Mouse (Mus musculus) limb, embryonic 10.5 days (tissue): ENCODE results near the gene Ppp1r37. TPM values are rescaled to one million over a fixed set of nuclear protein-coding genes. Genes with fewer than 3 reads are reported as not detected.
"Not testable (repeated sequence)": the region's sequence is repeated elsewhere in the genome, so short reads cannot be mapped to it uniquely, and the experiment has no call there.

Experiments
- DNase-seq: peaks from one replicate; pipeline ENCODE4 v3.0.0-alpha.2; 2017; ENCODE audit warnings: low spot score
- H3K27ac ChIP-seq: fragments of 300-500 bp; sonication (generic); 2 replicates; pipeline ENCODE4 v1.5.1; 2016; ENCODE audit warnings: mild to moderate bottlenecking
- H3K27me3 ChIP-seq: fragments of 300-500 bp; sonication (generic); 2 replicates; pipeline ENCODE4 v1.6.1; 2016; ENCODE audit warnings: low read depth, mild to moderate bottlenecking; ENCODE audit not compliant: poor library complexity, severe bottlenecking
- H3K36me3 ChIP-seq: fragments of 300-500 bp; sonication (generic); 2 replicates; pipeline ENCODE4 v1.6.1; 2016; ENCODE audit warnings: mild to moderate bottlenecking, moderate library complexity
- H3K4me1 ChIP-seq: fragments of 300-500 bp; sonication (generic); 2 replicates; pipeline ENCODE4 v1.6.1; 2016
- H3K4me3 ChIP-seq: fragments of 300-500 bp; sonication (generic); 2 replicates; pipeline ENCODE4 v1.5.1; 2016; ENCODE audit warnings: mild to moderate bottlenecking, moderate library complexity
- H3K9me3 ChIP-seq: fragments of 300-500 bp; sonication (generic); replicated peaks from 2 replicates; pipeline ENCODE4 v1.6.1; 2016; ENCODE audit warnings: mild to moderate bottlenecking
- WGBS: fragments of 180-500 bp; shearing (Covaris S2); methylation state at CpG from one replicate; pipeline ENCODE4 v1.1.7; 2016; 5-methylcytosine and 5-hydroxymethylcytosine counted together
- polyA plus RNA-seq: library from polyadenylated mRNA; unstranded; fragments of >200 nt; fragmentation: Nextera tagmentation; extraction: Ambion mirVana; gene quantifications from 2 replicates; pipeline ENCODE4 v1.2.1, GENCODE M21; 2016

The Ppp1r37 gene
- polyA plus RNA-seq = 25.9 and 27.2 TPM in 2 replicates

DNA sequence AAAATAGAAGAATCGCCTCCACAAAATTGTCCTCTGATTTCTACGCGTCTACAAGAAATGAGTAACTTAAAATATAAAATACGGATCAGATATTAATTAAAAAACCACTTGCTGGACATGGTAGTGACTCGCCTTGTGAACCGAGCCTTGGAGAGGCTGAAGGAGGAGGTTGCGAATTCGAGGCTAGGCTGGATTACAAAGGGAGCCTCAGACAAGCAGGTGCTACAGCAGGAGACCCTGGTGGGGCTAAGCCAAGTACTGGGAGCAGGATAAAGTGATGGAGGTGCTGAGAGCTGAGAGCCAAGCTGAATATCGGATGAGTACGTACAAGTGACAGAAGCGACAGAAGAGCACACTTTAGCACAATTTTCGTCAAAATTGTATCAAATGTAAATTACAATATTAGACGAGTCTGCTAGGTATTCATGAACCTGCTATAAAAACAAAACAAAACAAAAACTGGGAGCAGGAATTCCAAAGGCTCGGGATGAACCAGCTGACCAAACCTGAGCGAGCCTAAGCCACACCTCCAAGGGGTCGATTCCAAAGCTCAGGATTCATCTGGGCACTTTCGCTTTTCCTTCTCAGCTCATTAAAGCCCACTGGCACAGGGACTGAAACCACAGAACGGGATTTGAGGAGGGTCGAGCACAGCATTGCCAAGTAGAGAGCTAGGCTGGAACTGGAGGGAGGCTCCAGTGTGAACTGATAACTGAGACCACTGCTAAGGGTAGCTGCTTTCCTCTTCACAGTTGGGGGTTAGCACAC, at the start of gene Ppp1r37:
TSS of gene Ppp1r37 (minus strand) at position 434 of the 768 bp plus-strand sequence.
- H3K4me3 ChIP-seq = peak within 1 kb of the TSS; percentile 84
- H3K9me3 ChIP-seq = no peaks in the 10 kb centered on the region; the same call in 1 of the 2 replicates
- peaks cover 49% of the 10 kb centered on the region for H3K36me3 ChIP-seq
- WGBS = 3% methylated on average over 19 of the region's 19 CpGs
- peak; percentile 45 for DNase-seq
- H3K27me3 ChIP-seq = no peaks in the 10 kb centered on the region
- H3K4me1 ChIP-seq = peaks cover 40% of the 10 kb centered on the region
- H3K27ac ChIP-seq = peak within 1 kb of the TSS; percentile 96

GRCm38 (mm10) chr7:19610969-19611368, 48.1 kb upstream of the Ppp1r37 start:
- no peak for DNase-seq
- H3K36me3 ChIP-seq = no peaks in the 10 kb centered on the region
- H3K9me3 ChIP-seq = no peaks in the 10 kb centered on the region
- H3K27ac ChIP-seq = no peak overlapping the region
- no peak overlapping the region for H3K4me3 ChIP-seq
- no peaks in the 10 kb centered on the region for H3K27me3 ChIP-seq
- no peaks in the 10 kb centered on the region for H3K4me1 ChIP-seq
- WGBS = 73% methylated on average over 5 of the region's 5 CpGs

- H3K4me3 ChIP-seq = no peak overlapping the region
- no peaks in the 10 kb centered on the region for H3K36me3 ChIP-seq
- no peaks in the 10 kb centered on the region for H3K4me1 ChIP-seq
- H3K27me3 ChIP-seq = no peaks in the 10 kb centered on the region
- H3K9me3 ChIP-seq = no peaks in the 10 kb centered on the region
- 91% methylated on average over 12 of the region's 12 CpGs for WGBS
- no peak for DNase-seq
- no peak overlapping the region for H3K27ac ChIP-seq
These were observed 46.9 kb upstream of the Ppp1r37 start for GRCm38 (mm10) chr7:19609641-19610332.

DNA sequence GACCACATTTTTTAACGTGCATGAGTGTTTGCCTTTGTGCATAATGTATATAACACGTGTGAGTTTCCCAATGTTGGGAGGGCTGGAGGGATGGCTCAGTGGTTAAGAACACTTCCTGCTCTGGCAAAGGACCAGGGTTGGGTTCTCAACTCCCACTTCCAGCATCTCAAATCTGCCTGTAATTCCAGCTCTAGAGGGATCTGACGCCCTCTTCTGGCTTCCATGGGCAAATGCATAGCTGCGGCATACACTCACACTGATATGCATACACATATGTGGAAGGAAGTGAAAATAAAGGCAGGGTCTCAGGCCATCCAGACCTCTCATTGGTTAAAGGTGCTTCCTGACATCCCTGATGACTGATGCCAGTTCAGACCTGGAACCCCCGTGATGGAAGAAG, 44.4 kb upstream of the Ppp1r37 start:
- WGBS = 79% methylated on average over 5 of the region's 5 CpGs
- no peaks in the 10 kb centered on the region for H3K9me3 ChIP-seq

GRCm38 (mm10) chr7:19604606-19605214, 41.8 kb upstream of the Ppp1r37 start:
- Histone ChIP-seq H3K4me1 (peaks cover 22% of the 10 kb centered on the region), H3K27ac (peak overlapping the region; percentile 90), H3K4me3 (peak overlapping the region; percentile 86), H3K36me3 (peaks cover 34% of the 10 kb centered on the region)
- not testable (repeated sequence) for DNase-seq, H3K27me3 ChIP-seq, H3K9me3 ChIP-seq
- 60% methylated on average over 10 of the region's 10 CpGs for WGBS

More for the DNA sequence above, 44.4 kb upstream of the Ppp1r37 start:
- DNase-seq = no peak
- H3K4me3 ChIP-seq = no peak overlapping the region
- peaks cover 8% of the 10 kb centered on the region for H3K36me3 ChIP-seq
- H3K27me3 ChIP-seq = no peaks in the 10 kb centered on the region
- peaks cover 17% of the 10 kb centered on the region for H3K4me1 ChIP-seq
- H3K27ac ChIP-seq = no peak overlapping the region

DNA sequence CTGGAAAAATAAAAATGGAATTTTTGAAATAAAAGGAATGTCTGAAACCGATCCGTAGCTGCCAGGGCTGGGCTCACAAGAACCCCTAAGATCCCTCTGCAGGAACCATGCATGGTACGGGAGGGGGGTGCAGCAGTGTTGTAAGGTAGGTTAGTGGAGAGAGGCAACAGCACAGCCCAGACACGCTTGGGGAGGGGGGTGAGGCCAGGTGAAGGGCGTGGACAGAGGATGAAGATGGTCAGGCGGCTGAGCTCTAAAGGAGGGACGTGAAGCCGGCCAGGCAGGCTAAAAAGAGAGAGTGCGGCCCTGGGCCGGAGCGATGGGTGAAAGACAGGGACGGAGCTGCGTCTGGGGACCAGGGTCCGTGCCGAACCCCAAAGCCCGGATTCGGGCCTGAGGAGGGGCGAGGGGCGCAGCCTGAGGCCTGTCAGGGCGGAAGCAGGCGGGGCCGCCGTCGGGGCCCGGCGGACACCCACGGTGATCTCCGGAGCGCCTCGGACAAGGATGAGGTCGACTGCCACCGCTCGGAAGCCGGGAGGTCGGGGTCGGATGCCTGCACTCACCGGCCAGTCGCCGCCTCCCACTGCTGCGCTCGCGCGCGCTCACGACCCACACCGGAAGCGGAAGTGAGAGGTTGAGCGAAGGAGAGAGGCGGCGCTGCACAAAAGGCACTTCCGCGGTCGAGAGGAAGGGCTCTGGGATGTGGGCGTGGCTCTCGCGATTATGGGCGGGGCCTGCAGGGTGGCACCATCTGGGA, 41.2 kb upstream of the Ppp1r37 start, which contains the start of gene Clasrp:
TSS of gene Clasrp (minus strand) at position 638 of the 757 bp plus-strand sequence.
- 1% methylated on average over 57 of the region's 57 CpGs for WGBS
- peak within 1 kb of the TSS; percentile 86 for H3K4me3 ChIP-seq
- H3K9me3 ChIP-seq = no peaks in the 10 kb centered on the region

DNA sequence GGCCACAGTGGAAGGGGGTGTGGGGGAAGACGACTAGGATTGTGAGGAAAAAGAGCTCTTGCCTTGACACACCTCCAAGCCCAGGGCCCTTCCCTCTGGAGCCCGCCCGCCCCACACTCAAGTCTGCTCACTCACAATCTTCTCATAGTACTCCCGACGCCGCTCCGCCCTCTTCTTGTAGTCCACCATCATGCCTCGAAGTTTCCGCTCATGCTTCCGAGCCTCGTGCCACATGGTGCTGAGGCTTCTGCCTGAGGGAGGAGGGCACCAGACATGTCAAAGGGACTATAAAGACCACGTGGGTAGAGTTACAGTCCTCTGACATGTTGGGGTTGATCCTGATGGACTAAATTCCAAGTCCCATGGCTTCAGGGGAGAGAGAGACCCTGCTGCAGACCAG, 40.2 kb upstream of the Ppp1r37 start:
- WGBS = 88% methylated on average over 12 of the region's 12 CpGs
- no peak overlapping the region for H3K27ac ChIP-seq
- H3K9me3 ChIP-seq = no peaks in the 10 kb centered on the region
- H3K27me3 ChIP-seq = no peaks in the 10 kb centered on the region
- DNase-seq = no peak
- H3K4me1 ChIP-seq = peaks cover 22% of the 10 kb centered on the region
- H3K4me3 ChIP-seq = peak overlapping the region; percentile 86
- H3K36me3 ChIP-seq = peaks cover 51% of the 10 kb centered on the region

More for the DNA sequence above, 41.2 kb upstream of the Ppp1r37 start, which contains the start of gene Clasrp:
- Histone ChIP-seq H3K36me3 (peaks cover 41% of the 10 kb centered on the region), H3K4me1 (peaks cover 22% of the 10 kb centered on the region), H3K27me3 (no peaks in the 10 kb centered on the region), H3K27ac (peak within 1 kb of the TSS; percentile 90)
- peak; percentile 96 for DNase-seq

DNA sequence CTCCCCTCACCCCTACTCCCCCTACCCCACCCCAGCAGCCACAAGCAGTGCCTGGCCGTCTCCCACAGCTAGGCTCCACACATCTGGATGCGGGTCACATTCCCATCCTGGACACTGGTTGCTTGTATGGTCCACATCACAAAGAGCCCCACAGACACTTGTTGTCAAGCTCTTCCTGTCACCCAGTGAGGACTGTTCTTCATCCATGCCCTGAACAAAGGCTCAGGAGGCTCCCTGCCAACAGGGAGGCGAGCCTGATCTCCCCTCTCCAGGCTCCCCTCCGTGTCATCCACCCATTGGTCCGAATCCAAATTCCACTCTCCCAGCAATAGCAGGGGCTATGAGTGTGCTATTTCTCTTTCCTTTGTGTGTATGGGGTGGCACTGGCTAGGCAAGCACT, 37.7 kb upstream of the Ppp1r37 start:
- no peak for DNase-seq
- Histone ChIP-seq H3K9me3 (no peaks in the 10 kb centered on the region), H3K27ac (no peak overlapping the region), H3K36me3 (peaks cover 73% of the 10 kb centered on the region), H3K4me1 (peaks cover 22% of the 10 kb centered on the region), H3K27me3 (no peaks in the 10 kb centered on the region), H3K4me3 (no peak overlapping the region)
- WGBS = 72% methylated on average over 5 of the region's 5 CpGs

GRCm38 (mm10) chr7:19593061-19593730, 30.3 kb upstream of the Ppp1r37 start:
- Histone ChIP-seq H3K9me3 (no peaks in the 10 kb centered on the region), H3K4me1 (no peaks in the 10 kb centered on the region), H3K4me3 (no peak overlapping the region), H3K27me3 (no peaks in the 10 kb centered on the region), H3K27ac (no peak overlapping the region), H3K36me3 (peaks cover 97% of the 10 kb centered on the region)
- 91% methylated on average over 10 of the region's 10 CpGs for WGBS
- DNase-seq = no peak

DNA sequence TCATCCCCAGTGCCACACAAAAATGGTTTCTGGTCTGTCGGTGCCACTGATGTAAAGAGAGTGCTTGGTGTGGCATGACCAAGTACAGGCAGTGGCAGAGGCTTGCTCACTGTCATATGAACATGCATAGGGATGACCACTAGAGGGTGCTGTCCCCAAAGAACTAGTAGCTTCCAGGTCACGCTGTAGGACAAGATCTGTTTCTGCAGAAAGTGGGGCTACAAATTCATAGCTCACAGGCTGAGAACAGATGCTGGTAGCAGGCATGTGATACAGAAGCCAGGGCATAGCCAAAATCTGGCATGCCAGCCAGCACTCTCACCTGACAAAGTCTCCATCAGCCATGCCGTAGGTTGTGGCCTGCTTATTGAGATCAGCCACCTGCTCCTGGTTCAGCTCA, 27.0 kb upstream of the Ppp1r37 start:
- no peak overlapping the region for H3K4me3 ChIP-seq
- no peaks in the 10 kb centered on the region for H3K4me1 ChIP-seq
- H3K27ac ChIP-seq = no peak overlapping the region
- no peaks in the 10 kb centered on the region for H3K9me3 ChIP-seq
- no peaks in the 10 kb centered on the region for H3K27me3 ChIP-seq
- 68% methylated on average over 3 of the region's 3 CpGs for WGBS
- peak; percentile 71 for DNase-seq
- H3K36me3 ChIP-seq = peaks cover 100% of the 10 kb centered on the region

DNA sequence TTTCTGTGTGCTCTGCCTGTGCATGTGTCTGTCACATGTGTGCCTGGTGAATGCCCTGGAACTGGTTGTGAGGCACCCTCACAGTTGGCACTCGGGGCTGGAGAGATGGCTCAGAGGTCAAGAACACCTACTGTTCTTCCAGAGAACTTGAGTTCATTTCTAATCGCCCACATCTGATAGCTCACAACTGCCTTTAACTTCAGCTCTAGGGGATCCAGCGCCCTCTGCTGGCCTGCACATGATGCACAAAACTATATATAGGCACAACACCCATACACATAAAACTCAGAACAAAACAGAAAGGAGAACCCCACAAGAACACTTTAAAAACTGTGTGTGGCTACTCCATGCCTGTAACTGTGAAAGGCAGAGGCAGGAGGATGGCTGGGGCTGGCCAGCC, 26.3 kb upstream of the Ppp1r37 start:
- H3K27me3 ChIP-seq = no peaks in the 10 kb centered on the region
- H3K4me3 ChIP-seq = no peak overlapping the region
- no peaks in the 10 kb centered on the region for H3K9me3 ChIP-seq
- H3K4me1 ChIP-seq = no peaks in the 10 kb centered on the region
- no peak overlapping the region for H3K27ac ChIP-seq
- 60% methylated on average over 3 of the region's 3 CpGs for WGBS
- peaks cover 100% of the 10 kb centered on the region for H3K36me3 ChIP-seq
- DNase-seq = peak; percentile 68

GRCm38 (mm10) chr7:19586269-19586668, 23.4 kb upstream of the Ppp1r37 start:
- peaks cover 100% of the 10 kb centered on the region for H3K36me3 ChIP-seq
- no peak for DNase-seq
- no peak overlapping the region for H3K4me3 ChIP-seq
- H3K9me3 ChIP-seq = no peaks in the 10 kb centered on the region
- no peaks in the 10 kb centered on the region for H3K27me3 ChIP-seq
- H3K4me1 ChIP-seq = no peaks in the 10 kb centered on the region
- WGBS = 71% methylated on average over 46 of the region's 46 CpGs
- no peak overlapping the region for H3K27ac ChIP-seq
